Mouse (Mus musculus): ENCODE data around the gene Stpg4. TPM values are rescaled to one million over a fixed set of nuclear protein-coding genes. Genes with fewer than 3 reads are reported as not detected.

Gene Stpg4
- polyA plus RNA-seq, 2 experiments from 2014 or later: not detected

DNA sequence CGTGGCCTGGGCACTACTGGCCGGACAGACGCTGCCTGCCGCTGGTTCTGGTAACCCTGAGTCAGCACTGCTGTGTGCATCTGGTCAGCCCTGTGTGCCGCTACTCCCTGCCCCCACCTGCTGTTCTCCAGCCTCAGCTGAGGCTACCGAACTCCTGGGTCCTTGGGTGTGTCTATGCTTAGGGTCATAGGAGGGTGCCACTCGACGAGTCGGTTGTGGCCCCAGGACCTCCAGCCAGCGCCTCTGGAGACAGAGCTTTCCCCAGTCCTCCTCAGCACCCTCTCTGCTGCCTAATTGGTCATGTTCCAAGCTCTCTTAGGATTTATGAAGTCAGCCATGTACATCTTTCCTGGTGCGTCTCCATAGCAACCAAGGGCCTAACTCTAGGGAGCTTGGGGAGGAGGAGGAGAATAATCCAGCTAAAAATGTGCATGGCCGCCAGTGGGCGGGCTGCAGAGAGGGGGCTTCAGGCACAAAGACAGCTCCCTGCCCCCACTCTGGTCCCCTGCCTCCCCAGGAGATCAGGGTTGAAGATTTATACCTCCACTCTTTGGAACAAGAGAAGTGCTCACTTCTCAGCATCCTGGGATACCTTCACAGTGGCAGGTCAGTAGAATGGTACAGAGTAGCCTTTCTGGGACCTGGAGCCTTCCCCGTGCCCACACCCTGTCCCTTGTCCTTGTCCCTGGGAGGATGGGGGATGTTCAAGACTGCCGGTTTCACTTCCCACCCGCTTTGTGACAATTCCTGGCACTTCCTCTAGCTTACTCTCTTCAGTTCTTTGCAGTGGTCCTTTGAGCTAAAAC lies 49.0 kb downstream of the Stpg4 start:
- no peak for ATAC-seq

DNA sequence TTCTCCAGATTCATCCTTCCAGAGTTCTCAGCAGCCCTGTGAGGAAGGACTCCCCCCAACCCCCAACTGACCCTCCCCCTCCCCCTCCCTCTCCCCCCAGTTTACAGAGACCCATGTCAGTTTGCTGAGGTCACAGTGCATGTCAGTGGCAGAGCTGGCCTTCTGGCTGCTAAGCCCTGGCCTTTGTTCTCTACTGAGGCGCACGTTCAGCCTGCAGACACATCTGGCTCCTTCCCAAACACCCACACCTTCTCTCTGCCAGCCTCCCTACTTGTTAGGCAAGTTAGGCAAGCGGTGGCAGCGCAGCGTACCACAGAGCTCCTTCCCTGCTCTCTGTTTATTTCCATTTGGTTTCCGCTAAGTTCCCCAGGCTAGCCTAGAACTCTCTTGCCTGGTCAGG lies 50.0 kb downstream of the Stpg4 start:
- no peak for ATAC-seq

DNA sequence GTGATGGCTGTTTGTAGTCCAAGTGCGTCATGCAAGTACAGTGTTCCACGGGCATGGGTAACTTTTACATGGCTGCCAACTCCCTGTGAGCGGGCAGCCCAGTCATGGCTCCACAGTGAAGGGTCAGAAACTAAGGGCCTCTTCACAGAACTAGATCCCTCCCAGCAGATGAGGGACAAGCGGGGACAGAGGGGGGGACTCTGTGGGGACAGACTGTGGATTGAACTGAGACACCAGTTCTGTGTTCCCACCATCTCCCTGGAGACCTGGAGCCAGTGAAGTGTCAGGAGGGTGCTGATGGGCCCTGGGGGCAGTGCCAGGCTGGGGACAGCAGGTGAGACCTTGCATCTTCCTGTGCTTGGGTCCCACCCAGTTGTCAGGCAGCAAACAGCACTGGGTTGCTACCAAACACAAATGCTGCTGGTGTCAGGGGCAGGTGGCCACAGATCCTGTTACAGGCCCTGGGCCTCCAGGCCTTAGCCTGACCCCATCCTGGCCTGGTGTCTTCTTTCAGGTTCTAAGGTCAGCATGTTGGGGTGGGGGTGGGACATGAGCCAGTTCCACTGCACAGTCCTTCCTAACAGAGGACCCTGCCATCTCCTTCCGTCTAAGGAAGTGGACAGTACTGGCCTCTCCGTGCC lies 50.6 kb downstream of the Stpg4 start:
- ATAC-seq: no peak

DNA sequence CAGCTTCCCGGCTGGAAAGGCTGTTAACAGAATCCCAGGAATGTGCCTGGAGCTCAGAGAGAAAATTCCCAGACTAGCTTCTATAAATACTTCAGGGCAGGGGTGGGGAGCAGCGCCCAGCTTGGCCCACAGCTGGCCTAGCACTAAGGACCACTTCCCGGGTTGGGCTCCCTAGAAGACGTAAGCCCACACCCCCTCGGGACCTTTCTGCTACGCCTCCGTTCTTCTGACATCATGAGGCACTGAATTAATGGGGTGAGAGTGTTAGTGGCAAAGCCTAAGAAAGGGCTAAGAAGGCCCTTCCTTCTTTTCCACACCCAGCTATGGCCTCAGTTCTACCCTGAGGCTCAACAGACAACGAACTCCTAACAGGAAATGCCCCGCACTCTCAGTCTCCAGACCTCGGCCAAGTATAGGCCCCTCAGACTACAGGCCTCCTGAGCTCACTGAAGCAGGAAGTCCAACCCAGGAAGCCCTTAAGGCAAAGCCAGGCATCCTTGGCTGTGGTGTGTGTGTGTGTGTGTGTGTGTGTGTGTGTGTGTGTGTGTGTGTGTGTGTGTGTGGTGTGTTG lies 51.5 kb downstream of the Stpg4 start:
- no peak for ATAC-seq

DNA sequence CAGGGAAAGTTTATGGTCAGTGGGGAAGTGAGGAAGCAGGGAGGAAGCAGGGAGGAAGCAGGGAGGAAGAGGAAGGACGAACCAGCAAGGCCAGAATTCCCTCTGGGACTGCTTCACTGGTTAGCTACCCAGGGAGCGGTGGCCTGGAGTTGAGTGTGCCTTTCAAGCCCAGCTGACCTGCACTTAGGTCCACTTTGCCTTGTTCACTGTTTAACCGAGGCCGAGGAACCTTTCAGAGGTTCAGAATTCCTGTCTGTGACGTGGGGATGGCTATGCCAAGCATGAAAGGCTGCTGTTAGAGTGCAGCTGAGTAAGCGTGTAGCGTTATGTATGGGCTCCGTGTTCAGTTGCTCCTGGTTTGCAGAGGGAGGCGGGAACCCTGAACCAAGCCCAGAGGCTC lies 54.2 kb downstream of the Stpg4 start:
- ATAC-seq: no peak

DNA sequence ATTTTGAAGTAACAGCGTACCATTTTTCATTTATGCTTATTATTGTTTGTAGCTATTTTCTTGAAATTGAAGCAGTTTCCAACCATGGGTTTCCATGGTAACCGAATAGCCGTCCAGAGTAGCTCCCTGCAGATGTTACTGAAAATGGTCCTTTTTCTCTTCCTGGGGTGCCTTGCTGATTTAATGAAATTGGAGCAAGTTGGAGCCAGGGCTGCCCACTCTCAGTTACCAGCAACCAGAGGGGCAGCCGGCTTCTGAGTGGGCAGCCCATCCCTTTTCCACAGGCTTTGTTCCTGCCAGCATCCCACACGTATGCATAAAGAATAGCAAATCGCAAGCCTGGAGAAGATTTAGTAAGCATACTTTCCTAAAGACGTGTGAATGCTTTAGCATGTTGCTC lies 55.4 kb downstream of the Stpg4 start:
- ATAC-seq: no peak

DNA sequence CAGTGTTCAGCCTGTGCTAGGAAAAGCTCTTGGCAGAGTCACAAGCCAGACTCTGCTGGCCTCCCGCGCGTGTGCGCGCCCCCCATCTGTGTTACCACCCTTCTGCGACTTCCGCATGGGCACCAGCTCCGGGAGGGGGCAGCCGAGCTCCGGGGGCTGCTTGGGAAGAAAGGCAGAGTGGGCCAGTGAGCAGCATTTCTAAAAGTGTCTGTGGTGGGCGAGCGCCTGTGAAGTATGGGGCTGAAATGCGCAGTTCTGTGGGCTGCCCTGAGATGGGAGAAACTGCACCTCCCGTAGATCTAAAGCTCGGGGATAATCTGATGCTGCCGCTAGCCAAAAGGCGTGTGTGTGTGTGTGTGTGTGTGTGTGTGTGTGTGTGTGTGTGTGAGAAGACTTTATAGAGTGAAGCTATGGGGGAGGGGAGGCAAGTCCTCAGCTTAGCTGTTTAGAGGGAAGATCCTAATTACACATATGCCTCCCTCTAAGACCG lies 58.2 kb downstream of the Stpg4 start:
- ATAC-seq: no peak

DNA sequence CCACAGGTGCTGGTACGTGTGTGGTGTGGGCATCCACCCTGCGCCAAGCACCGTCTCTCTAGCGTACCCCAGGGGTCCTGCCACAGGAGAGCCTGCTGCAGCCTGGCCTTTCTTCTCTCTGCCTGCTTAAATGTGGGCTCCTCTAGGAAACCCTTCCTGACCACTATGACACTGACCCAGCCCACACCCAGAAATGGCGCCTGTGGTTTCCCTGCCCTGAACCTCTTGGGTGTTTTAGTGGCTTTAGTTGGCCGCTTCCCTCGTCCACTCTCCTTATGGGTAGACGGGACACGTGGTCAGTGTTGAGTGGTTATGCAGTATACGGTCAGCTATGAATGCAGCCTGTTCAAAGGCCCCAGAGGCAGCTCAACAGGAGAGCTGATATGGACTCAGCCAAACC lies 59.1 kb downstream of the Stpg4 start:
- ATAC-seq: no peak

DNA sequence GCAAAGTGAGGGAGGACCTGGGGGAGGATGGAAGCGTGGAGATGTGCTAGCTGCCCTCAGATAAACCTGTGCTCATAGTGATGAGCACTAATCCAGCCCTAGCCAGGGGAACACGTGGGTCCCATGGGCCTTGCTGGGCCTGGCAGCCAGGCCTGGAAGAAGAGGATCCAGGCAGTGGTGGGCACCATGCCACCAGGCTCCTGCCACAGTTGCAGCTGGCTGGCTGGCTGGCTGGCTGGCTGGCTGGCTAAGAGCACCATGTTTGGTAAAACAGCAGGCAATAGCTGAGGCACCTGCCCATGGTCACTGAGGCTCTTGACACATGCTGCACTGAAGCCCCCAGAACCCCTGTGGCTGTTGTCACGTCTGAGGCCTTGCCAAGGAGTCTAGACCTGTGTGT lies 59.9 kb downstream of the Stpg4 start:
- no peak for ATAC-seq

DNA sequence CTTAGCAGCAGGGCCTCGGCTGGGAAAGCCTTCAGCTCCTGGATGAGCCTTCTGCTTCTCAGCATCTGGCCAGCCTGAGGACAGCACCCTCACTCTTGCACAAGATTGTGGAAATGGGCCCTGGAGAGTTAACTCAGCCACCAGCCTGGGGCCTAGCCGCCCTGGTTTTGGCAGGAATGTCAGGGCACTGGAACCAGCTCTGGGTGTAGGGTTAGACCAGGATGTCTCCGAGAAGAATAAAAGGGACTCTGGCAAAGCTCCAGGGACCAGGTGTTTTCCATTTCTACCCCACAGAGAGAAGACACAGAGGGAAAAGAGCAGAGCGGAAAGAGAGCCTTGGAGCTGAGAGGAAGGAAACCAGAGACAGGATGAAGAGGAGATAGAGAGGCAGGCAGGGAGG lies 60.3 kb downstream of the Stpg4 start:
- ATAC-seq: no peak

DNA sequence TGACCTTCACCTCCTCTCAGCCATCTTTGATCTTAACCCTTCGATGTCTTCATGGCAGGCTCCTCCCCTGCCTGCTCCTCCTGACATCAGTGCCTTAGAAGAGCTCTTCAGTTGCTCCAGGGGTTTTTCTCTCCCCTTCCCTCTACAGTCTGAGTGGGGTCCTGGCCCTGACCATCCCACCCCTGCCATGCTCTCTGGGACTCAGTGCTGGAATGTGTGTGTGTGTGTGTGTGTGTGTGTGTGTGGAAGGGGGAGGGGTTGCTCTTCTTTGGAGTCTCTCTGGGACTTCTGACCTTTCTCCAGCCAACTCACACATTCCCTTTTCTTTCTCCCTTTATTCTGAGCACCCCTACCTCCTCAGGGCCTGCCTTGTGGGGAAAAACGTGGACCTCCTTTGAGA lies 61.0 kb downstream of the Stpg4 start:
- ATAC-seq: no peak

DNA sequence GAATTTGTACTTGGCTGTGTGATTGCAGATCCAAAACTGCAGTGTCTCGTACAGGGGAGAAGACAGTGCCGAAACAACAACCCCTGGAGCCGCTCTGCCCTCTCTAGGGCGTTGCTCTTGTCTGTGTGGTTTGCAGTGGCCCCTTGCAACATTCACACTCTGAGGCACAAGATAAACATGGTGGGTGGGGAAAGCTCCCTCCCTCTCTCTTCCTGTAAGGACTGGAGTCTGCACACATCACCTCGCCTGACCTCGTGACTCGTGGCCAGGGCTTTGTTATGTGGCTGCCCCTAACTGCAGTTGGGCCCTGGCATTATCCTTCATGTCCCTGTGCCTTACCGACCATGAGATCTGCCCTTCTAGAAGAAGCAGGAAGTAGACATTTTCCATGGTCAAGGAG lies 62.3 kb downstream of the Stpg4 start:
- peak; percentile 83 for ATAC-seq

DNA sequence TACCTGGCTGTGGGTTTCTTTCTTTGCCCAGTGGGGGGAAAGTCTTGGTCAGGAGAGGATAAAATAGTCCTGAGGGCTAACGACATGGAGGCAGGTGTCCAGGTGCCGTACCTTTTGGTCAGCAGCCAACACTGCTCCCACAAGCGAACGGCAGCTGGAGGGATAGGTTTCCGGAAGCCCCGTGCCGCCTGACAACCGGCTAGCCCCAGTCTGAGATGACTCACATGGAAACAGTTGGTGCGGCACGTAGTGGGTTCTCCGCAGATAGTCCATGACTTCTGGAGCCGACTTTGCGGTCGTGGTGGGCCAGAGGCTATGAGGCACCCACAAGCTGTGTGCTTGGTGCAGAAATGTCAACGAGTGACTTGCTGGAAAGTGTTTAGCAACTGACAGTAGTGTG lies 63.4 kb downstream of the Stpg4 start:
- ATAC-seq: no peak

DNA sequence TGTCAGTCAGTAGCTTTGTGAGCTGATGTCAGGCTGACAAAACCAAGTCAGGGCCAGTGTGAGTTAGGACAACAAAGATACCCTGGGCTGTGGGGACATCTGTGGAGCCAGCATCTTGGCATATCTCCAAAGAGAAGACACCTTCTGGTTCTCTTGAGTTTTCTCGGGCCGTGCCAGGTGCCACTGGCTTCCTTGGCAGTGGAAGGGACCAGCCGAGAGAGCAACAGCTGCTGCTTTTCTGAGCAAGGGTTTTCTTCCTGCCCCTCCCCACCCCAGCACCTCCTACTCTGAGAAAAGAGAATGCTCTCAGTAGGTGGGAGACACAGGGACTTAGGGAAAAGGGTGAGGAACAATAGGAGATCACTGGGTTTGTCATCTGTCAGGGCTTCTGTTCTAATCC lies 66.4 kb downstream of the Stpg4 start:
- ATAC-seq: no peak

DNA sequence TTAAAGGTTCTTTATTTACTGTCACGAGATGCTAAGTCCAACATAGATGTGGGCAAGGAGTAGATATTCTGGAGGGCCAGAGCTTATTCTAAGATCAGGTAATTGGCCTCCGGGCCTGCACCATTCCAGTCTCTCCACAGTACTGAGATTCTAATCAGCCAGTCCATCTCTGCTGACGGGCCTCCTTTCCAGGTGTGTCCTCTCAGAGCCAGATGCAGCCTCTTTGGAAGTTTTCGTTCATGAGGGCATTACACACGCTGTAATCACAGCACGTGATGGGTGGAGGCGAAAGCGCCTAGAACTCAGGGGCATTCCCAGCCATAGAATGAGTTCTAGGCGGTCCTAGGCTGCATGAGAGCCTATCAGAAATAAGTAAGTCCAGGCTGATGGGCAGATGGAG lies 70.0 kb downstream of the Stpg4 start:
- no peak for ATAC-seq

DNA sequence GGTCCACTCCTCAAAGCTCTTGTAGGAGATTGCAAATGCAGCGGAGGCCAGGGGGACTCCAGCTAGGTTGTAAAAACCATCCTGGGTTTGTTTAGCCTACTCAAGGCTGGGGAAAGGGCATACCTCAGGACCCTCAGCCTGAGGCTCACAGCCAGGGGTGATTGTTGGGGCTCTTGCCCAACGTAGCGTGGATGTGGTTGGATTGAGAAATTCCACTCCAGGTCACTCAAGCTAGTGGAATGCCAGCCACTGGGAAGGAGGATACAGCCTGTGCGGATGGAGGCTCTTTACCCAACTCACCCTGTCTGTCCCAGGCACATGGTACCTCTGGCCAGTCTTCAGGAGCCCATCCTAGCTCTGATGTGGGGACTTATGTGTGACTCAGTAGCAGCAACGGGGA lies 71.3 kb downstream of the Stpg4 start:
- ATAC-seq: no peak

DNA sequence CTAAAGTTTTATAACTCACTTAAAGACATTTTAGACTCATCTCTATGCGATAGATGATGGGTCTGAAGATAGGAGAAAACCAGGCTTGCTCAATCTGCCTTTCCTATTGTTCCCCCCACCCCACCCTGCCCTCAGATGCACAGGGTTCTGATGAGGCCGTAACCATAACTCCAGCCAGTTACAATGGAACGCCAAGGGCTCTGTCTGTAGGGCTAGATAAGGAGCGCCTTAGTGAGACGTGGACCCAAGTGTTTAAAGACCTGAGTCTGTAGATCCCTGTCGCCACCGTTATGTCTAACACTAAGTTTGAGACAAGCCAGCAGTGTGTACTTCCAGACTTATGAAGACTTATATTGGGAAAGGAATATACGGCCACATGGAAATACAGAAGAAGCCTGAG lies 72.1 kb downstream of the Stpg4 start:
- ATAC-seq: no peak

DNA sequence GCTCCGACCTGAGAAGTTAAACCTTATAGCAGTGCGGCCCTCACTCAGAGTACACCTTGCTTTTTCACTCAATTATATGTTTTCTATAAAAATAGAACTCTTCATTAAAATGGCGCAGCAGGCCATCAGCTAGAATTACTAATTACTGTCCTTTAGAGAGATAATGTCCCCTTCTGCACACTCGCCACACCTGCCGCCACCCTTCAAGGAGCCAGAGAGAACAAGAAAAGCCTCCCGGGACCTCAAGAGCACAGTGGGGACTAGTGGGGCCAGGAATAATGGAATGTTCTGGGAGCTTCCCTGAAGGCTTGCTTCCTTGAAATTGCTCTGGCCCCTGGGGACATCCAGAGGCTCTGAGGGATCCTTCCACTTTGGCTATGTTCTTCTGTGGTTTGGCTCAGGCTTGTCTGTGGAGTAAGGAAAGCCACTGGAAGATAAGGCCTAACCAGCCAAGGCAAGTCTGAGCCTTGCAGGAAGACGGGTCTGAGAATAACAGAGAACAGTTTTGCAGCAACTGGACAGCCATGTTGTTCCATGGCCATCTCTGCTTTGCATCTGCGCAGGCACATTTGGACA lies 73.7 kb downstream of the Stpg4 start:
- ATAC-seq: no peak

DNA sequence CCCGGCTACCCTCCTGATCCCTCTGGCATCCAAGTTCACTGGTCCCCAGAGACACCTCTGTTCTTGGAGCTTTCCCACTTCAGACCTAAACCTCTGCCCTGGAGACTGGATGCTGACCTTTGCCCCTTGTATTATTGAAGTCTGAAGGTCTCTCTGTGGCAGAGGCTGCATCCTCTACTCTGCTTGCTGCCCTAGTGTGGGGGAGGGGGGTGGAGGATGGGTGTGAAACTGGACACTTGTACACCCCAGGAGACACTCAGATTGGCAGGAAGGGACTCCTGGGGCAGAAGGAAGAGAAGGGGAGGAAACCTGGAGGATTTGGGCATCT lies 74.7 kb downstream of the Stpg4 start:
- ATAC-seq: no peak

DNA sequence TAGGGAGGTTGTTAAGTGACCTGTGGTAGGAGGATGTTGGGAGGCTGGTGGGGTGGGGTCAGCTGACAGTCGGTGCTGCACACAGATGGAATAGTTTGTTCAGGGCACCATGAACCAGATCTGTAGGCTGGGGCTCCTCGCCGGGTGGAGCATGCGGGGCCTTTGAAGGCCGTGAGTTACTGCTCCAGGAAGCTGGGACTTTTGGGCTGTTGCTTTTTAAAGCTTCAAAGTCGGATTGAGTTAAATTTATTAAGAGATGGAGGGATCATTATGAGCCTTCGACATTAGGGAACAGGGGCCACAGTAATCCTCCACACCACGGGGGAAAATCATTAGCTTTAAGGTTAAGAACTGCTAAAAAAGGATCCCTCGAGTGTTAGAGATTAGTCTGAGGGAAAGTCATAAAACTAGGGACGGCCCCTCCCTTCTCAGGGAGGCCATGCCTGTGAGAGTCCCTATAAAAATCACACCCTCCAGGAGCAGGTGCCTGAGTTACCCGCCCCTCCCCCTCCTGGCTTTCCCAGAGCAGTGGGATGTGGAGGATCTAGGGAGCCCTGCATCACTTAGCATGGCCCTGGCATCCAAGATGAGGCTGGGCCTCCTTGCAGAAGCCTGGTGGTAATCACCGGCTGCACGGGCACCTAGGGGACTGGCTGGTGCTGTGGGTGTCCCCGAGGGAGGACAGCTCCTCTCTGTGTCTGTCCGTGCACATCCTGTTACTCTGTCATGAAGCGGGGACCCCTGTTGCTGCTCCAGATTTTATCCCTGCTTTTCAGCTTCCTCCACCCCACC lies 75.2 kb downstream of the Stpg4 start:
- no peak for ATAC-seq

DNA sequence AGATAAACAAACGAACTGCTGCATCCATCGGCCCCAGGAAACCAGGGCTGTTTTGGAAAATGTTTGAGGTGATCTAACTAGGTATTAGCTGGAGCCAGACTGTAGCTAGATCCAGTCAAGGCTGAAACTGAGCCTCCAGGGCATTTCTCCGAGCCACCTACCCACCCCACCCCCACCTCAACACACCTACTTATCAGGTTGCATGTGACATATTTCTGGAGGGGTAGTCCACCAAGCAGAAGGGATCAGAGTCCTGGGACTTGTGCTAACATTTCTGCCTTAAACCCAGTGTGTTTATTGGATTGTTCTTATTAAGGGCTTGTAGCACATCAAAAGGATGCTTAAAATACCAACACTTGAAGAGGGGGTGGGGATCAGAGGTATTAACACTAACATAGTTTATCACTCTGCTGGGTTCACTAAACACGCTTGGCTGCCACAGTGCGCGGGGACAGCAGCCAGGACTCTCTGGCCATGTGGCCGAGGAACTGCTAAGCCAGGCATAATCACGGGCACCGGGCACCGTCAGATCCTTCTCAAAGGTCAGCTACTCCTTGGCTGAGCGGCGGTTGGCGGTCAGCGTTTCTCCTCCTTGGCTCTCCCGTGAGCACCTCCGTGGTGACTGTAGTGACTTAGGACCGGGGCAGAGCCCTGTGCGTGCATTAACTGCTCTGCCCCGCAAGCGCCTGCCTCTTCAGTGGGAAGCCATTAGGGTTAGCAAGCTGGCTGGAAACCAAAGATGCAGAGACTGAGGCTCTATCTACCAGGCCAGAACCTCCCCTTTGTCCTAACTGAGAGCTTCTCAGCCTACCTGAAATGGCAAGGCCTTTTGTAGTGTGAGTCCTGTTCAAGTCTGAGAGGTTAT lies 76.1 kb downstream of the Stpg4 start:
- ATAC-seq: no peak

Data from activated CD4-positive, CD25-positive, alpha-beta regulatory T cell, adult 4 months (primary cell).